8 mouse cellular contexts compared by ENCODE assay signal in genomic region chr14:75330621-75331020, GRCm38 (mm10). TPM values are rescaled to one million over a fixed set of nuclear protein-coding genes. Genes with fewer than 3 reads are reported as not detected.
DNase-seq lines count a peak whose midpoint lies in the region; ATAC-seq and TF ChIP-seq lines count a peak whose summit lies in the region.

No protein-coding gene starts in this region.

- H3K9me3 ChIP-seq in ES-E14 (ENCODE audit: control insufficient read depth, insufficient read depth, low read depth, low read length): no peaks in the 10 kb centered on the region
- no peaks in the 10 kb centered on the region for H3K9me3 ChIP-seq in forebrain, postnatal 0 days (ENCODE audit: low read length)

- no peaks in the 10 kb centered on the region for H3K4me1 ChIP-seq in kidney, adult 2 months (ENCODE audit: control insufficient read depth, insufficient read depth, low read length)
- peaks cover 0 to 2% of the 10 kb centered on the region in 2 experiments; a peak in 1 of 4 replicates for H3K4me1 ChIP-seq in ES-E14 (ENCODE audit: control insufficient read depth in 2 of 2, insufficient read depth in 2 of 2, low read length in 2 of 2, poor library complexity in 1 of 2)
- H3K4me1 ChIP-seq in forebrain, postnatal 0 days (ENCODE audit: insufficient read depth): no peaks in the 10 kb centered on the region

- DNase-seq in kidney, adult 2 months: no peak
- DNase-seq in kidney, adult 9 months: no peak
- DNase-seq in 3T3-L1 (ENCODE audit: low read depth, low spot score) (peak; percentile 36), ES-E14 (ENCODE audit: low read depth, low spot score) (peak; percentile 42)
- peak; percentile 26 for DNase-seq in forebrain, postnatal 0 days
- DNase-seq in thymus, postnatal 36 days: peak; percentile 24 to 33
- no peak for DNase-seq in cerebellum, adult 9-10 months
- DNase-seq in heart, postnatal 36 days: no peak

- intact Hi-C loops in heart, postnatal 36 days (cut with DNase I): no loop called here

- in situ Hi-C loops in ES-E14 (cut with MboI; ENCODE audit: low sequenced_read_pairs in 2 of 2, unreplicated experiment in 2 of 2): no loop called here

- no peak for TF ChIP-seq POLR2A in kidney, adult 2 months (IDR thresholded peaks at IDR 0.05; ENCODE audit: low read depth, low read length)

- H3K27me3 ChIP-seq in kidney, adult 2 months (replicated peaks; ENCODE audit: control insufficient read depth, insufficient read depth, low read length): no peaks in the 10 kb centered on the region
- no peaks in the 10 kb centered on the region for H3K27me3 ChIP-seq in forebrain, postnatal 0 days (ENCODE audit: insufficient read depth, low read length)

- WGBS in kidney, adult 2 months: 84% methylated on average over 6 of the region's 6 CpGs
- 87% methylated on average over 6 of the region's 6 CpGs for WGBS in forebrain, postnatal 0 days

- H3K9ac ChIP-seq in ES-E14 (ENCODE audit: insufficient read depth, low read depth, low read length, poor library complexity, severe bottlenecking): no peak overlapping the region
- H3K9ac ChIP-seq in forebrain, postnatal 0 days: no peak overlapping the region

- TF ChIP-seq CTCF in kidney, adult 2 months (conservative IDR thresholded peaks at IDR 0.05; ENCODE audit: insufficient read depth, insufficient read length, low read depth, low read length): peak; percentile 48; the same call in 1 of the 2 replicates
- TF ChIP-seq CTCF in forebrain, postnatal 0 days (IDR thresholded peaks at IDR 0.05; ENCODE audit: low read depth): peak; percentile 73

- no peak overlapping the region for H3K4me3 ChIP-seq in kidney, adult 2 months (ENCODE audit: insufficient read depth, low read depth, low read length)
- H3K4me3 ChIP-seq in ES-E14 (ENCODE audit: insufficient read depth in 1 of 2, low read depth in 1 of 2, low read length in 2 of 2, poor library complexity in 1 of 2, severe bottlenecking in 1 of 2): no peak overlapping the region
- H3K4me3 ChIP-seq in forebrain, postnatal 0 days (ENCODE audit: low read depth, low read length): no peak overlapping the region

- ATAC-seq in forebrain, postnatal 0 days: no peak

- no peaks in the 10 kb centered on the region; the same call in 1 of the 2 replicates for H3K36me3 ChIP-seq in kidney, adult 2 months (ENCODE audit: control insufficient read depth, insufficient read depth, low read length)
- H3K36me3 ChIP-seq in ES-E14 (ENCODE audit: control insufficient read depth, insufficient read depth, low read length, poor library complexity, severe bottlenecking): peaks cover 20% of the 10 kb centered on the region
- H3K36me3 ChIP-seq in forebrain, postnatal 0 days (ENCODE audit: insufficient read depth): peaks cover 63% of the 10 kb centered on the region

- H3K4me2 ChIP-seq in forebrain, postnatal 0 days (ENCODE audit: low read depth): no peak overlapping the region

- no peak overlapping the region for H3K27ac ChIP-seq in kidney, adult 2 months (ENCODE audit: insufficient read depth, low read depth, low read length)
- H3K27ac ChIP-seq in ES-E14 (ENCODE audit: insufficient read depth, low read depth, low read length, poor library complexity, severe bottlenecking): no peak overlapping the region
- no peak overlapping the region for H3K27ac ChIP-seq in forebrain, postnatal 0 days (ENCODE audit: low read depth, low read length)

TF ChIP-seq in ES-E14, 5 proteins besides CTCF, POLR2A, EP300 and RAD21:
- TF ChIP-seq CHD2 (IDR thresholded peaks at IDR 0.05; ENCODE audit: low read depth, low read length) (no peak), ZNF384 (IDR thresholded peaks at IDR 0.05; ENCODE audit: low read depth, low read length) (no peak), HCFC1 (IDR thresholded peaks at IDR 0.05; ENCODE audit: borderline replicate concordance, insufficient read depth, low read length) (no peak), MAFK (IDR thresholded peaks at IDR 0.05; ENCODE audit: insufficient read depth, low read depth, low read length) (peak; percentile 29; the same call in 1 of the 2 replicates), ZC3H11A (IDR thresholded peaks at IDR 0.05; ENCODE audit: borderline replicate concordance, low read depth, low read length) (no peak)

RNA-seq across cellular contexts. Expression of gene Zc3h13, which starts 46.4 kb away (rescaled TPM):
- 6.4 and 7.0 TPM in 2 replicates for polyA plus RNA-seq in kidney, adult 2 months (2012; rRNA removed)
- total RNA-seq in ES-E14 (2012; rRNA removed): 19.4 and 28.0 TPM in 2 replicates
- 21.4 and 25.7 TPM in 2 replicates for total RNA-seq in forebrain, postnatal 0 days (2014; rRNA removed)
- polyA plus RNA-seq in forebrain, postnatal 0 days (2015; fragmentation: Nextera tagmentation; extraction: Ambion mirVana): 31.4 and 51.3 TPM in 2 replicates
- total RNA-seq in heart, postnatal 36 days (2021): 10 to 100 TPM; 24.9 to 27.7 TPM

Comparison
In these comparisons a context has a peak if more than half of its experiments do, and no peak if none do; other contexts are left out.
1. DNase-seq: peak in 3T3-L1 (single experiment), ES-E14 (single experiment), forebrain, postnatal 0 days (single experiment) and thymus, postnatal 36 days (2 of 2); none in kidney, adult 2 months (single experiment), kidney, adult 9 months (single experiment), cerebellum, adult 9-10 months (single experiment) and heart, postnatal 36 days (0 of 2).